Mouse (Mus musculus) cortical plate, adult 2 months (tissue): ENCODE results near the gene Ddx11. TPM values are rescaled to one million over a fixed set of nuclear protein-coding genes. Genes with fewer than 3 reads are reported as not detected.
A peak's percentile ranks its signal among the peaks of the same experiment; 100 is the strongest.

ENCODE experiments used
- H3K27ac ChIP-seq: fragments of 200-500 bp; 2 replicates; pipeline ENCODE4 v1.5.1; 2012; ENCODE audit warnings: low read length, control low read depth, inconsistent platforms; ENCODE audit not compliant: insufficient read depth
- H3K4me1 ChIP-seq: fragments of 200-500 bp; 2 replicates; pipeline ENCODE4 v1.6.1; 2011; ENCODE audit warnings: low read length; ENCODE audit not compliant: control insufficient read depth, insufficient read depth
- H3K4me3 ChIP-seq: fragments of 200-500 bp; 2 replicates; pipeline ENCODE4 v1.5.1; 2011; ENCODE audit warnings: mild to moderate bottlenecking, low read length, control low read depth; ENCODE audit not compliant: insufficient read depth
- CTCF ChIP-seq: fragments of 200-500 bp; IDR thresholded peaks from 2 replicates; pipeline ENCODE4 v1.5.1; 2011; ENCODE audit warnings: mild to moderate bottlenecking, control low read depth, low read length; ENCODE audit not compliant: insufficient read depth; ENCODE audit errors: extremely low read depth
- POLR2A ChIP-seq: fragments of 200-500 bp; IDR thresholded peaks from 2 replicates; pipeline ENCODE4 v1.6.1; 2011; ENCODE audit warnings: mild to moderate bottlenecking, low read length, control low read depth; ENCODE audit not compliant: insufficient read depth; ENCODE audit errors: extremely low read depth
- polyA plus RNA-seq: library from polyadenylated mRNA; depleted of rRNA; stranded (reverse); fragments of >200 nt; gene quantifications from 2 replicates; pipeline ENCODE4 v1.2.3, GENCODE M21; 2012

Ddx11 gene
- polyA plus RNA-seq, 1 experiment = 1.9 TPM

GRCm38 (mm10) chr17:66092664-66093063 is 30.7 kb upstream of the Ddx11 start:
- H3K4me1 ChIP-seq = peaks cover 4% of the 10 kb centered on the region
- no peak overlapping the region for H3K4me3 ChIP-seq
- TF ChIP-seq POLR2A = no peak
- no peak for TF ChIP-seq CTCF
- H3K27ac ChIP-seq = no peak overlapping the region

- TF ChIP-seq POLR2A (no peak), CTCF (no peak)
- Histone ChIP-seq H3K27ac (peak overlapping the region; percentile 97), H3K4me1 (peaks cover 10% of the 10 kb centered on the region), H3K4me3 (peak overlapping the region; percentile 83)
Observed at GRCm38 (mm10) chr17:66100566-66101379, 22.5 kb upstream of the Ddx11 start.

- TF ChIP-seq CTCF (peak; percentile 70), POLR2A (peak; percentile 81)
- H3K27ac ChIP-seq = peak within 1 kb of the TSS; percentile 97
- H3K4me3 ChIP-seq = peak within 1 kb of the TSS; percentile 83
- peaks cover 10% of the 10 kb centered on the region for H3K4me1 ChIP-seq
Observed at GRCm38 (mm10) chr17:66101380-66102330, 21.7 kb upstream of the Ddx11 start, which contains the start of gene Ndufv2. Gene Ndufv2, minus strand, starts transcription at chr17:66101559.

- TF ChIP-seq POLR2A (no peak), CTCF (no peak)
- peaks cover 5% of the 10 kb centered on the region; the same call in 1 of the 2 replicates for H3K4me1 ChIP-seq
- H3K4me3 ChIP-seq = no peak overlapping the region
- no peak overlapping the region for H3K27ac ChIP-seq
Observed at GRCm38 (mm10) chr17:66104076-66104475, 19.2 kb upstream of the Ddx11 start.

GRCm38 (mm10) chr17:66106601-66107267 is 16.6 kb upstream of the Ddx11 start:
- Histone ChIP-seq H3K4me3 (no peak overlapping the region), H3K27ac (no peak overlapping the region), H3K4me1 (no peaks in the 10 kb centered on the region; the same call in 1 of the 2 replicates)
- TF ChIP-seq POLR2A = no peak
- peak; percentile 69 for TF ChIP-seq CTCF

- H3K4me1 ChIP-seq = peaks cover 1% of the 10 kb centered on the region
- no peak overlapping the region for H3K27ac ChIP-seq
- no peak overlapping the region for H3K4me3 ChIP-seq
- TF ChIP-seq POLR2A = no peak
- TF ChIP-seq CTCF = no peak
Observed at GRCm38 (mm10) chr17:66107466-66107865, 15.9 kb upstream of the Ddx11 start.

- no peak overlapping the region for H3K4me3 ChIP-seq
- TF ChIP-seq CTCF (no peak), POLR2A (no peak)
Observed at GRCm38 (mm10) chr17:66108198-66108597, 15.1 kb upstream of the Ddx11 start.

GRCm38 (mm10) chr17:66110746-66111145 is 12.6 kb upstream of the Ddx11 start:
- peak overlapping the region; percentile 96; the same call in 1 of the 2 replicates for H3K4me3 ChIP-seq
- H3K27ac ChIP-seq = no peak overlapping the region
- no peak for TF ChIP-seq CTCF
- TF ChIP-seq POLR2A = no peak

More at GRCm38 (mm10) chr17:66108198-66108597, 15.1 kb upstream of the Ddx11 start:
- Histone ChIP-seq H3K27ac (no peak overlapping the region), H3K4me1 (peaks cover 3% of the 10 kb centered on the region)

GRCm38 (mm10) chr17:66111402-66111959 is 11.8 kb upstream of the Ddx11 start, which contains the start of gene Washc1:
Gene Washc1, plus strand, starts transcription at chr17:66111545.
- Histone ChIP-seq H3K27ac (peak within 1 kb of the TSS; percentile 72; the same call in 1 of the 2 replicates), H3K4me1 (peaks cover 3% of the 10 kb centered on the region), H3K4me3 (peak within 1 kb of the TSS; percentile 96)
- TF ChIP-seq POLR2A = peak; percentile 66
- no peak for TF ChIP-seq CTCF

More at GRCm38 (mm10) chr17:66110746-66111145, 12.6 kb upstream of the Ddx11 start:
- peaks cover 3% of the 10 kb centered on the region for H3K4me1 ChIP-seq

GRCm38 (mm10) chr17:66112166-66112565 is 11.2 kb upstream of the Ddx11 start:
- Histone ChIP-seq H3K27ac (no peak overlapping the region), H3K4me1 (peaks cover 3% of the 10 kb centered on the region), H3K4me3 (peak overlapping the region; percentile 96)
- TF ChIP-seq CTCF = no peak
- no peak for TF ChIP-seq POLR2A
